Mouse (Mus musculus) small intestine, adult 10 weeks (tissue): Measurements from ENCODE around the gene Numb. TPM values are rescaled to one million over a fixed set of nuclear protein-coding genes. Genes with fewer than 3 reads are reported as not detected.

ENCODE experiments used
- polyA plus RNA-seq: library from polyadenylated mRNA; stranded (reverse); fragments of 350-450 nt; fragmentation: Illumina TruSeq; extraction: RNeasy Lipid Tissue Mini Kit (QIAGEN cat#74804); gene quantifications from one replicate; pipeline ENCODE4 v1.2.3, GENCODE M21; 2014; ENCODE audit warnings: low replicate concordance

Numb gene
- 56.8 TPM for polyA plus RNA-seq

GRCm38 (mm10) chr12:83921535-83922381 is at the start of gene Numb:
TSS of gene Numb (minus strand) at chr12:83921934.

DNA sequence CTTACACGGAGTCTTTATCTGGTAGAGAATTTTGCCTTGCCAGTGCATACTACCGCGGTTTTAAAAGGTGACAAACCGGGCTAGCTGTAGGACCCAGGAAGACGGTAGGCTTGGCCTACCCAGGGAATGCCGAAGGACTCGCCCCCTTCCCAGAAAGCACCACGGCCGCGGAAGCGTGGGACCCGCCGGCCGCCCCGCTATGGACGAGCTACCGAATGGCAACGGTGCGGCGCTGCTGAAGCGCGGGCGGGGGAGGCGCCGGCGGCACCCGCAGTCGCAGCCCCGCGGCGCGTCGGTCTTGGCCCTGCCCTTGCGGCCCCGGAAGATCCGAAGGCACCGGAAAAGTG is 28.7 kb upstream of the Numb start, which contains the start of gene Riox1:
TSS of gene Riox1 (plus strand) at position 116 of the 347 bp plus-strand sequence.

DNA sequence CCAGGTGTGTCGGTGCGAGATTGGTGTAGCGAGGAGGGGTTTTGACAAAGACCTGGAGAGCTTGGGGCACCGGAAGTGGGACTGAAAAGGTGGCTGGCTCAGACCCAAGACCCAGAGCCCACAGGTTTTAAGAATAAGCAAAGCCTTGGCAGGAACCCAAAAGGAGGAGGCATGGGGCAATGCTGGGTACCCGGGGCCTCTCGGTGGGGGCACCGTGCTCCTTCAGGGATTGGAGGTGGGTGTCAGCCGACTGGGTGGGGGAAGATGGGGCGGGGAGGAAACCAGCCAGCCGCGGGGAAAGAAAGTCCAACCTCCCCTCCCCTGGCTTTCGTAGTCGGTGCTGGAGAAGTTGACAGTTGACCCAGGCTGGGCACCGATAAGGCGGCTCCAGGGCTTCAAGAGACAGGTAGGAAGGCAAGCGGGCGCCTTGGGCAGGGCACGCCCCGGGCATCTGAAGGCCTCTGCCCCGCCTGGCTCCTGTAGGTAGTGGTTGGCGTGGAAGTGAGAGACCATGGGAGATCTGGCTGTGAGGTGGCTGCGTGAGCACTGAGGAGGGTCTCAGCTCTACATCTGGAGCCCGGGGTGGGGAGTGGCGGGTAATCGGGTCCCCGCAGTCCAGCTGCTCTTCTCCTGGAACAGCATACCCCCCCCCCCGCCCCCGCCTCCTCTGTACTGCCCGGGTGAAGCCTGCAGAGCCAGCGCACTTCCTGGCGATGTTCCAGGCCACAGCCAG is 158.3 kb downstream of the Numb start, which contains the start of gene Papln:
TSS of gene Papln (plus strand) at position 324 of the 733 bp plus-strand sequence.

Other genes starting within 250 kb of the Numb start
- gene Psen1, start 233.8 kb downstream of the Numb start, polyA plus RNA-seq = 51.0 TPM
- gene Papln, start 158.3 kb downstream of the Numb start, polyA plus RNA-seq = 0.52 TPM
- gene Riox1, start 28.7 kb upstream of the Numb start, polyA plus RNA-seq = 1.1 TPM
- not detected for gene Heatr4, start 62.9 kb upstream of the Numb start, polyA plus RNA-seq
- gene Acot2, start 65.9 kb upstream of the Numb start, polyA plus RNA-seq = 1.2 TPM
- 9.7 TPM for gene Acot1, start 87.6 kb upstream of the Numb start, polyA plus RNA-seq
- gene Acot4, start 116.4 kb upstream of the Numb start, polyA plus RNA-seq = 45.4 TPM
- gene Gm49366, start 117.0 kb upstream of the Numb start, polyA plus RNA-seq = not detected
- 0.45 TPM for gene Acot3, start 130.2 kb upstream of the Numb start, polyA plus RNA-seq
- not detected for gene Acot5, start 147.4 kb upstream of the Numb start, polyA plus RNA-seq
- 6.0 TPM for gene Acot6, start 178.7 kb upstream of the Numb start, polyA plus RNA-seq
- gene Dnal1, start 192.4 kb upstream of the Numb start, polyA plus RNA-seq = 6.5 TPM
- not detected for gene Pnma1, start 226.6 kb upstream of the Numb start, polyA plus RNA-seq